Mouse (Mus musculus) neural tube, embryonic 14.5 days (tissue): ENCODE measurements around the gene Galnt6. TPM values are rescaled to one million over a fixed set of nuclear protein-coding genes. Genes with fewer than 3 reads are reported as not detected.

Source experiments
- ATAC-seq: fragments of 200-750 bp; cut with Nextera tagmentation; 2 replicates; pipeline ENCODE4 v1.8.0; 2017; ENCODE audit warnings: low read depth, mild to moderate bottlenecking, moderate TSS enrichment, moderate library complexity
- H3K27ac ChIP-seq: fragments of 300-500 bp; sonication (generic); 2 replicates; pipeline ENCODE4 v1.5.1; 2014; ENCODE audit warnings: low read depth, mild to moderate bottlenecking, control low read depth, low read length, moderate library complexity, mixed read lengths
- H3K27me3 ChIP-seq: fragments of 300-500 bp; sonication (generic); 2 replicates; pipeline ENCODE4 v1.6.1; 2014; ENCODE audit warnings: low read length; ENCODE audit not compliant: control insufficient read depth, insufficient read depth
- H3K36me3 ChIP-seq: fragments of 300-500 bp; sonication (generic); 2 replicates; pipeline ENCODE4 v1.6.1; 2014; ENCODE audit warnings: low read length, mixed read lengths; ENCODE audit not compliant: control insufficient read depth, insufficient read depth
- H3K4me1 ChIP-seq: fragments of 300-500 bp; sonication (generic); 2 replicates; pipeline ENCODE4 v1.6.1; 2014; ENCODE audit warnings: low read length; ENCODE audit not compliant: control insufficient read depth, insufficient read depth
- H3K4me2 ChIP-seq: fragments of 300-500 bp; sonication (generic); 2 replicates; pipeline ENCODE4 v1.6.1; 2014; ENCODE audit warnings: mild to moderate bottlenecking, low read depth, low read length, control low read depth
- H3K4me3 ChIP-seq: fragments of 300-500 bp; sonication (generic); 2 replicates; pipeline ENCODE4 v1.5.1; 2014; ENCODE audit warnings: low read depth, low read length, control low read depth, mixed read lengths
- H3K9ac ChIP-seq: fragments of 300-500 bp; sonication (generic); replicated peaks from 2 replicates; pipeline ENCODE4 v1.6.1; 2014; ENCODE audit warnings: low read depth, mild to moderate bottlenecking, control low read depth, low read length, mixed read lengths
- H3K9me3 ChIP-seq: fragments of 300-500 bp; sonication (generic); 2 replicates; pipeline ENCODE4 v1.6.1; 2016; ENCODE audit warnings: low read length; ENCODE audit not compliant: control insufficient read depth
- WGBS: fragments of 180-500 bp; shearing (Covaris S2); extraction: QIAGEN DNeasy Blood & Tissue Kit; methylation state at CpG from one replicate; pipeline ENCODE4 v1.1.7; 2014; 5-methylcytosine and 5-hydroxymethylcytosine counted together
- polyA plus RNA-seq: library from polyadenylated mRNA; unstranded; fragments of >200 nt; fragmentation: Nextera tagmentation; extraction: Ambion mirVana; gene quantifications from 2 replicates; pipeline ENCODE4 v1.2.1, GENCODE M21; 2014

Gene Galnt6
- polyA plus RNA-seq, 1 experiment from 2014 or later = 0.15 TPM

DNA sequence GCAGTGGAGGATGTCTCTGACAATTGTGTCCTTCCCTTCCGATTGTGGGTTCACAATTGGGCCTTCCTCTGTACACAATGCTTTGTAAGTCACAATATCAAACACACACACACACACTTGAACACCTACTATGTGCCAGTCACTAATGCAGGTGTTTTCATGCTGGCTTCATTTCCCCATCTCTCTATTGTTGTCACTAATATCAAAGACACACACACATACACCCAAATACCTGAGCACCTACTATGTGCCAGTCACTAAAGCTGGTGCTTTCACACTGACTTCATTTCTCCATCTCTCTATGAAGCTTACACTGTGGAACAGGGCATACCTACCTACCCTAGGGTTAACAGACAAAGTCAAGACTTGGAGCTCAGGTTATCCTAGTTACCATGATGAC is 23.8 kb downstream of the Galnt6 start:
- no peaks in the 10 kb centered on the region for H3K9me3 ChIP-seq
- no peak overlapping the region for H3K4me3 ChIP-seq
- WGBS = 82% methylated on average over 1 of the region's 1 CpGs
- no peak overlapping the region for H3K27ac ChIP-seq
- H3K27me3 ChIP-seq = no peaks in the 10 kb centered on the region
- no peak for ATAC-seq
- H3K4me2 ChIP-seq = no peak overlapping the region
- H3K9ac ChIP-seq = no peak overlapping the region
- no peaks in the 10 kb centered on the region for H3K4me1 ChIP-seq
- H3K36me3 ChIP-seq = no peaks in the 10 kb centered on the region

DNA sequence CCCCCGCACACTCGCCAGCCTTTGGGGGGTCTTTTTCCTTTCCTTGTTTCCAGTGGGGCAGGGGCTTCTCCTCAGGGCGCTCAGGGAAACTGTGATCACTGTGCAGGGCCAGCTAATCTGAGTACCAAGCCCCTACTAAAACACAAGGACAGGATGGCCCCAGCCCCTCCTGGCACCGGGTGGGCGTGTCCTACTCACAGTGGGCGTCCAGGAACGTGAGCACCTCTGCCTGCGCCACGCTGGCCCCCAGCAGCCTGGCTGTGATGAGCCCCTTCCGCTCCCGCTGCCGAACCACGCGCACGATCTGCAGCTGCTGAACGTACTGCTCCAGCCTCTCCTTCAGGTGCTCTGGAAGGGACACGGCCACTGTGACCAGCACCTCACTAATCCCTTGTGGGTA is 25.3 kb downstream of the Galnt6 start:
- H3K36me3 ChIP-seq = no peaks in the 10 kb centered on the region
- H3K27ac ChIP-seq = no peak overlapping the region
- H3K27me3 ChIP-seq = no peaks in the 10 kb centered on the region
- H3K4me3 ChIP-seq = no peak overlapping the region
- H3K4me1 ChIP-seq = no peaks in the 10 kb centered on the region
- WGBS = 7% methylated on average over 17 of the region's 17 CpGs
- H3K9ac ChIP-seq = no peak overlapping the region
- H3K9me3 ChIP-seq = no peaks in the 10 kb centered on the region
- ATAC-seq = no peak
- peak overlapping the region; percentile 23; the same call in 1 of the 2 replicates for H3K4me2 ChIP-seq

DNA sequence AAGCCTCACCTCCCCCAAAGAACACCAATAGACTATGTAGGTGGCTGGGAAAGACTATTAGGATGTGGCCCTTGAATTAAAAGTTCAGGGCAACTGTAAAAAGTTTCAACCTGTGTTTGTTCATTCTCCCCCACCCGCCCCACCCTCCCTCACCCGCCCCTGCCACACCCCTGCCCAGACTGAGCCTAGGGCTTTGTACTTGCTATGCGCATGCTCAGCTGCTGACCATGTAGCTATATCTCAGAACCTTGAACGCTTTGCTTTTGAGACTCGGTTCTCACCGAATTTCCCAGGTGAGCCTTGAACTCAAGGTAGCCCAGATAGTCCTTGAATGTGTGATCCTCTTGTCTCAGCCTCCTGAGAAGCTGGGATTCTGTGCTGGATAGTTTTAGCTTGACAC is 27.3 kb downstream of the Galnt6 start:
- Histone ChIP-seq H3K4me2 (no peak overlapping the region), H3K4me1 (no peaks in the 10 kb centered on the region), H3K36me3 (no peaks in the 10 kb centered on the region), H3K27me3 (no peaks in the 10 kb centered on the region), H3K9me3 (no peaks in the 10 kb centered on the region), H3K4me3 (no peak overlapping the region), H3K9ac (no peak overlapping the region), H3K27ac (no peak overlapping the region)
- 78% methylated on average over 6 of the region's 6 CpGs for WGBS
- ATAC-seq = no peak

DNA sequence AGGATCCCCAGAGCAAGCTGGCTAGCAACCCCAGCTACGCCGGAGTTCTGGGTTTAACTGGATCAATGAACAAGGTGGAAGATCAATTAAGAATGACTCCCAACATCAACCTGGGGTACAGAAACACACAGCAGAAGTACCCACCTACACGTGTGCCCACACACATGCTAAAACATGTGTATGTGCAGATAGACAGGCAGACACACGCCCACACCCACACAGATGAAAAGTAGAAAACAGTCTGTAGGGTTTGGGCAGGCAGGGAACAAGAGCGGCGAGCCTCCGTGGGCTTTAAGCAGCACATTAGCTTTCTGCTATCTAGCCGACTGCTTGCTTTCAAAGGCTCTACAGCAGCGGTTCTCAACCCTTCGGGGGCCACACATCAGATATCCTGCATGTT is 28.1 kb downstream of the Galnt6 start:
- no peak overlapping the region for H3K27ac ChIP-seq
- no peak overlapping the region for H3K4me3 ChIP-seq
- no peak overlapping the region for H3K9ac ChIP-seq
- H3K27me3 ChIP-seq = no peaks in the 10 kb centered on the region
- no peak overlapping the region for H3K4me2 ChIP-seq
- 71% methylated on average over 10 of the region's 10 CpGs for WGBS
- no peaks in the 10 kb centered on the region for H3K9me3 ChIP-seq
- H3K36me3 ChIP-seq = no peaks in the 10 kb centered on the region
- no peaks in the 10 kb centered on the region for H3K4me1 ChIP-seq
- no peak for ATAC-seq

DNA sequence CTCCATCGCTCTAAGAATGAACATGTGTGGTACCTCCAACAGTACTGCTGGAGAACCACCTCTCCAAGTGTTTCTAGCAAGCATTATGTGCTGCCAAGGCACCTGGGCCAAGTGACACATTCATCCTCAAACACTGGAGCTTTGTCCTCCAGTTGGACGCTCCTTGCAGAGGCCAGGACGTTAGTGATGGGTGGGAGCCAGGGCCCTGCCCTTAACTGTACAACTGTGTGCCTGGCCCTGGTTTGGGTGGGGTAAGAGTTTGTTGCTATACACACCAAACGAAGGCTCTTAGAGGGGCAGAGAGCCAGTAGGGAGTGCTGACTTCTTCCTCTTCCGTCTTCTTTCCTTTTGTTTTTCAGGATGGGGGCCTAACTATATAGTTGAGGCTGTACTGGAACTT is 28.8 kb downstream of the Galnt6 start:
- no peak for ATAC-seq
- Histone ChIP-seq H3K27ac (no peak overlapping the region), H3K9me3 (no peaks in the 10 kb centered on the region), H3K27me3 (no peaks in the 10 kb centered on the region), H3K9ac (no peak overlapping the region), H3K4me3 (no peak overlapping the region), H3K4me2 (no peak overlapping the region), H3K36me3 (no peaks in the 10 kb centered on the region), H3K4me1 (no peaks in the 10 kb centered on the region)
- 76% methylated on average over 5 of the region's 5 CpGs for WGBS

DNA sequence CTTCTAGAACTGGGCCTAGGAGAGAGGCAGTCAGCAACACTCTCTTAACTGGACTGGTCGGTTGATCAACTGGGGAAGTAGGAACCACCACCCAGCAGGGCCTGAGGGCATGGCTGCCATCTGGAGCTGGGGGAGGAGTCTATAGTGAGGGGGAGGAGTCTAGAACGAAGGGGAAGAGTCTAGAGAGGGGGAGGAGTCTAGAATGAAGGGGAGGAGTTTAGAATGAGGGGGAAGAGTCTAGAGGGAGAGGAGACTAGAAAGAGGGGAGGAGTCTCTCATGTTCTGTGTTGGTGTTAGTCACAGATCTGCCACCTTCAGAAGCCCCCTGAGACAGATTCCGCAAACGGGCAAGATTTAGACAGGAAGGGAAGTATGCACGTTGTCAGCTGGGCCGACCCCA is 29.8 kb downstream of the Galnt6 start:
- Histone ChIP-seq H3K4me1 (no peaks in the 10 kb centered on the region), H3K9ac (no peak overlapping the region), H3K36me3 (no peaks in the 10 kb centered on the region), H3K4me3 (no peak overlapping the region), H3K27me3 (no peaks in the 10 kb centered on the region), H3K27ac (no peak overlapping the region), H3K4me2 (no peak overlapping the region), H3K9me3 (no peaks in the 10 kb centered on the region)
- ATAC-seq = no peak
- WGBS = 72% methylated on average over 6 of the region's 6 CpGs

DNA sequence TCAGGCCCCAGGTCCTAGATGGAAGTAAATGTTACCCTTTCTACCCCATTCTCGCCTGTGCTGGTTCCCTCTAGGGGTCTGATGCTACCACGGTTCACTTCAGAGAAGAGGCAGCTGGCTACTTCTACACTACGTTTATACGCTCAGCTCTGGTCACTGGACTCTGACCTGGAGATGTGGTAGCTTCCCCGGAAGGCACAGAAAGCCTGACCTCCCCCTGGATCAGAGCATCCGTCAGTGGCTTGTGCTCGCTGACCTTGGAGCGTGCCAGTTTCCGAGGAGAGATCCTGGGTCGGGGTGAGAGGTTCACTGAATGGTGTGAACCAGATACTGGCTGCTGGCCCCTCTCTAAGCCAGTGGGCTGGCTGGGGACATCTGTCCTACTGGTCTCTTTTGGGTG is 31.1 kb downstream of the Galnt6 start:
- H3K4me2 ChIP-seq = no peak overlapping the region
- 87% methylated on average over 10 of the region's 10 CpGs for WGBS
- H3K4me1 ChIP-seq = no peaks in the 10 kb centered on the region
- H3K9ac ChIP-seq = no peak overlapping the region
- H3K4me3 ChIP-seq = no peak overlapping the region
- H3K27me3 ChIP-seq = no peaks in the 10 kb centered on the region
- no peaks in the 10 kb centered on the region for H3K9me3 ChIP-seq
- no peak overlapping the region for H3K27ac ChIP-seq
- ATAC-seq = no peak
- no peaks in the 10 kb centered on the region for H3K36me3 ChIP-seq

DNA sequence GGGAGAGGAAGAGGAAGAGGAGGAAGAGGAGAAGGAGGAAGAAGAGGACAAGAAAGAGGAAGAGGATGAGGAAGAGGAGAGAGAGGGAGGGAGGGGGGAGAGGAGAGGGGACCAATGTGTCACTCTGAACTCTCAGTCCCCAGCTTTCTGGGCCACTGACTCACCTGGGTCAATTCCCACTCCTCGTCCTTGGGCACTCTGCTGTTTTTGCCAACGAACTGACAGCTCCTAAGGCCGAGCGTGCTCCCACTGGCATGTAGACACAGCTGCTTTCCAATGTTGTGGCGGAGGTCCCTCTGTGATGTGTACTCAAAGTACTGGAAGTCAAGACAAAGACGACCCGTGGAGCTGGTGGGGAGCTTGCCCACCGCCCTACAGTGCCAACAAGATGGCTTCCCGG is 34.8 kb downstream of the Galnt6 start:
- H3K27me3 ChIP-seq = no peaks in the 10 kb centered on the region
- H3K9me3 ChIP-seq = no peaks in the 10 kb centered on the region; the same call in 1 of the 2 replicates
- H3K4me1 ChIP-seq = no peaks in the 10 kb centered on the region
- H3K9ac ChIP-seq = no peak overlapping the region
- no peak overlapping the region for H3K4me3 ChIP-seq
- H3K27ac ChIP-seq = no peak overlapping the region
- no peak overlapping the region for H3K4me2 ChIP-seq
- WGBS = 91% methylated on average over 9 of the region's 9 CpGs
- H3K36me3 ChIP-seq = no peaks in the 10 kb centered on the region
- ATAC-seq = no peak

DNA sequence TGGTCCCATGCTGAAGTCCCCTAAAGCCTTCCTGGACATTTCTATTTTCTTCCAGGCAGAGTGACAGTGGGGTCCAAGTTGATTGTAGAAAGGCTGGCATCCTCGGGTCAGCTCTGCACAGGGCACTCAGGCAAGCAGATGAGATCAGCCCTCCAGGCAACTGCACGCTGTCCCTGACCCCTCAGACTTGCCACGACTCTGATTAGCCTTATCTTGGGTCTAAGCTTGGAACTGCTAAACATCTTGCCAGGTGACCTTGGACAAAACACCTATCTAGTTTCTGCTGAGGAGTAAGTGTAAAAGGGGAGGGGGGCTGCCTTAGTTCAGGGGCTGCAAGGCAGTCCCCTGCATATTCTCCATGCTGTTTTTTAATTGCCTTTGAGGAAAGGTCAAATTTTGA is 37.2 kb downstream of the Galnt6 start:
- no peaks in the 10 kb centered on the region for H3K36me3 ChIP-seq
- H3K4me3 ChIP-seq = no peak overlapping the region
- no peak overlapping the region for H3K4me2 ChIP-seq
- no peak overlapping the region for H3K9ac ChIP-seq
- ATAC-seq = no peak
- 83% methylated on average over 3 of the region's 3 CpGs for WGBS
- 0 out of 2 replicates have a peak, but pooled peaks cover 3% of the 10 kb centered on the region for H3K4me1 ChIP-seq
- no peaks in the 10 kb centered on the region for H3K27me3 ChIP-seq
- H3K27ac ChIP-seq = no peak overlapping the region
- no peaks in the 10 kb centered on the region; the same call in 1 of the 2 replicates for H3K9me3 ChIP-seq
